Mouse (Mus musculus): ENCODE measurements around the gene Slc30a4.

The Slc30a4 gene

DNA sequence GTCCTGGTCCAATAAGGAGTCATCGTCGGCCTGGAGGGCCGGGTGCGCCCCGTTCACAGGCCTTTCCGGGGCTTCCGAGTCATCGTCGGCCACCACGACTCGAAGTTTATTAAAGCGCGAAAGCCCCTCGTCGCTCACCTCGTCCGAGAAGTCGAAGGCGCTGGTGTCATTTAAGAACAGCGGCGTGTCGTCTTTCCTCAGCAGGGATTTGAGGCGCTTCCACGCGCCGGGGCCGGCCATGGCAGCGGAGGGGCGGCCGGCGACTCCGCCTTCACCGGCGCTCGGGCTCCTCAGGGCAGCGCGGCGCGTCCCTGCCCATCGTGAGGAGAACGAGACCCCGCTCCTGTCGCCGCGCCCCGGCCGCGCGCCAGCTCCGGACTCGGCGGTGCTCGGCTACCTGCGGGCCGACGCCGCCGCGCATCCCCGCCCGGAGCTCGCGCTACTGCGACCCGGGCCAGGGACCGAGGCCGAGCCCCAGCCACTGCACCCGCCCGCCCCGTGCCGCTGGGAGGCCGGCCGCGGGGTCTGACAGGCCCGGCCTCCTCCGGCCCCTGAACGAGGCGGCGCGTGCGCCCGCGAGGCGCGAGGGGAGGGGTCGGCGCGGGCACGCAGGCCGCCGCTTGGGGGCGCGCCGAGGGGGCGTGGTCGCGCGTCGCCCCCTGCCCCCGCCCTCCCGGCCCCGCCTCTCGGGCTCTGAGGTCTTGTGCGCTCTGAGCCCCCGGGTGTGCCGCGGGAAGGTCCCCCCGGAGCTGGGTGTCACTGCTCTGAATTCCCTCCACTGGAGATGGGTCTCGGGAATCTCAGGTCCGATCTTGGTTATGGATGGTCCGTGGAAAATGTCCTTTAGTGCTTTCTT, at the start of gene Slc30a4:
TSS of gene Slc30a4 (minus strand) at position 483 of the 856 bp plus-strand sequence.
- peak; percentile 79 for DNase-seq (ENCODE audit: extremely low read depth, insufficient read length, low spot score)

DNA sequence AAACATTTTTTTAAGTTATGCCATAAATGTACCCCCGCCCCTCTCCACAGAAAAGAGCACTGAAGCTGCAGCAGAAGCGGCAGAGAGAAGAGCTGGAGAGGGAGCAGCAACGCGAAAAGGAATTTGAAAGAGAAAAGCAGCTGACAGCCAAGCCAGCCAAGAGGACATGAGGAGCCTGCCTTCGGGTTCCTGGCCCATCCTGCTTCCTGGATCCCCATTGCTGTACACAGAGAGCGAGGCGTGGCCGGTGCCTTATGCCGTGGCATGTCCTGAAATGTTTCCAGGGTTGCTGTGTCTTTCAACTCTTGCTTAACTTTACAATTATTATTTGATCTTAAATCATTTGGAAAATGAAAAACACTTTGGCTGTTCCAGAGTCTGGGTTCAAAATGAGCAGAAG, 44.0 kb upstream of the Slc30a4 start:
- DNase-seq (ENCODE audit: extremely low read depth, insufficient read length, low spot score) = no peak

DNA sequence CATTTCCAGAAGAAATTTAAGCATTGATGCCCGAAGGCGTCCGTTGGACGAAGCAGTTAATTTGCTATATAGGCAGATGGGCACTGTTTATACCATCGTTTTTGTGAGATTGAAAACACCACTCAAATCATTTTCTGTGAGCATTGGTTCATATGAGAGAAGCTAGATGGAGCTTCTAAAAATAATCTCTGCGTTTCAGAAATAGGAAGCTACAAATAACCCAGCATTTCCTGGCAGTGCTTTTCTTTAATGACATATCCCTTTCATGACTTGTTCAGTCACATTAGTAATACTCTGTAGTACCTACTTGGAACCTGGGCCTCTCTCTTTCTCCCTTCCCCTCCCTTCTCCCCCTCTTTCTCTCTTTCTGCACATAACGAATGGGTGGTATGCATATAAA, 36.6 kb upstream of the Slc30a4 start:
- DNase-seq (ENCODE audit: extremely low read depth, insufficient read length, low spot score) = no peak

DNA sequence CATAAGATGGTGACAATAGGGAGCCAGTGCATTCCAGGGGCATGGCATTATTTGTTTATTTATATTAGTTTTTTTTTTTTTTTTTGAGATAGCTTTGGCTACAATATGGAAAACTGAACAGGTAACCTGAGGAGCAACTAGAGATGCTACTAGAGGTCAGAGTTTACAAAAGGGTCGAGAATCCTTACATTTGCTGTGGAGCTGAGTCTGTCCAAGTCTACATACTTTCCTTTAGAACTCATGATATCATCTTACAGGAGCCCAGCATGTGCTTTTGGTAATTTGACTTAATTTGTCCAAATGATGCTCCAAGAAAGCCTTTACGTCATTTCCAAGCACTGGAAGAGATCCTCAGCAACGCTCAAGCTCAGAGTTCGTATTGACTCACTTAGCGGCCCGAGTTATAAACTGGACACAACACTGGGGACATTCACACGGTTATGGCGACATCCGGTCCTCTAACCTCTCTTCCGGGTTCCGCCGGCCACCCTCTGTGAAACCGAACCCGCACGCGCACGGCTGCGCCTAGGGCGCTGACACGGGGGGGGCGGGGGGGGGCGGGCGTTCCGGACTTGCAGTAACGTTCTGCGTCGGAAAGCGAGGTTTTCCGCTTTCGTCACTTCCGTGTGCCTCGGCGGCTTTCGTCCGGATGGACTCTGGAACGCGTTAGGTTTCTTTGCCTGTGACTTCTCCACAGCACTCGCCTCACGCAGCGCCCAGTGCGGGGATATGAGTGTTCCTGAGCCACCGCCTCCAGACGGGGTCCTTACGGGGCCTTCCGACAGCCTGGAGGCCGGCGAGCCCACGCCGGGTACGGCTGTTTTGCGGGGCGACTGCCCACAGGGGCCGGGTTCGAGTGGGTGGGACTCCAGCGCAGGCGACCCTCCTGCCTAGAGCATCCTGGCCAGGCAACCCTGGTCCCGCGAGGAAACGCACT, 35.7 kb upstream of the Slc30a4 start, which contains the start of gene Bloc1s6:
TSS of gene Bloc1s6 (plus strand) at position 610 of the 937 bp plus-strand sequence.
- peak; percentile 89 for DNase-seq (ENCODE audit: extremely low read depth, insufficient read length, low spot score)

DNA sequence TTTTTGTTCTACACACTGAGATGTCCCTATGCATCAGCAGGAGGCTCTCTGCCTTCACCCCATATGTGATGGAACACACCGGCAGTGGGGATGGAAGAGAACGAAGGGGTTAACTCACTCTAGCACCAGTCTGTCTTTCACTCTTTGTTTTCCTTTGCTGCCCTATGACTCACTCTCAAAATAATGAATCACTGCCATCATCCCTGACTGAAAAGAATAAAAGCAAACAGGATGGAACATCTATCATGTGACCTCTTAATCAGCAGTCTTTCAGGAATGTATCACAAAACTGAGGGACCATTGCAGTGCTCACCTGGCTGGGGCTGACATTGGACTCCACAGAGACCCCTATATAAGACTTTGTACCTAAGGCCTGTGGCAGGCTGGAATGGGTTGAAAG, 29.0 kb upstream of the Slc30a4 start:
- peak; percentile 71 for DNase-seq (ENCODE audit: extremely low read depth, insufficient read length, low spot score)

DNA sequence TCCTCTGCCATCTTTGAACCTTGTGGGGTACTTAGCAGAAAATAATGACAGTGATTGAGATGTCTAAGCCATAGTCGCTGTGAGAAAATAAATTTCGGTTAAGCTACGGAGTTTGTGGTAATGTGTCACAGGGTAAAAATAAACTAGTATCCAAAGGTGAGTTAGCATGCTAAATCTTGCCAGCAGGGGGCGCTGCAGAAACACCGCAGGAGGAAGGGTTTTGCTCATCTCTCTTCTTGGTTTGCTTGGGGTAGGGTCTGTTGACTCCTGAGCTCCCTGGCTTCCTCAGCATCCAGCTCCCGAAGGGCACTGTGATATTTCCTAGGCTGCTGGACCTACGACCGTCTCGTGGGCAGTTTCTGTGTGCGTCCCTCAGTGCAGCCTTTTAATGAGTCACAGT, 23.1 kb upstream of the Slc30a4 start:
- peak; percentile 33 for DNase-seq (ENCODE audit: extremely low read depth, insufficient read length, low spot score)

DNA sequence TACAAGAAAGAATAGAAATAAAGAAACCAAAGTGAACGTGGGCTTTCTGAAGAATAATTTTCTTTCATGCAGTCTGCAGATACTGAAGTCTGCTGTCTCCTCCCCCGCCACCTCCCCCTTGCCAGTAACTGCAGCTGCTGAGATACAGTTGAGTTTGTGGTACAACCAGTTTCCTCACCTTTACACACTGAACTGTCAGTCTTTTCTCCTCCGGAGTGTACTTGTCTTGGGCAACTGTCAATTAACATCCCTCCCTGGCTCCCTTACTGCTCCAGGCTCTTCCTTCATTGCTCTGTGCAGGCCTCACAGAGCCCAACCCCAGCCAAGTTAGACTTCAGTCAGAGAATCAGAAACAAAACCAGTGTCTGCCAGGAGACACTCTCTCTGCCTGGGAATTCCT, 18.1 kb upstream of the Slc30a4 start:
- no peak for DNase-seq (ENCODE audit: extremely low read depth, insufficient read length, low spot score)

DNA sequence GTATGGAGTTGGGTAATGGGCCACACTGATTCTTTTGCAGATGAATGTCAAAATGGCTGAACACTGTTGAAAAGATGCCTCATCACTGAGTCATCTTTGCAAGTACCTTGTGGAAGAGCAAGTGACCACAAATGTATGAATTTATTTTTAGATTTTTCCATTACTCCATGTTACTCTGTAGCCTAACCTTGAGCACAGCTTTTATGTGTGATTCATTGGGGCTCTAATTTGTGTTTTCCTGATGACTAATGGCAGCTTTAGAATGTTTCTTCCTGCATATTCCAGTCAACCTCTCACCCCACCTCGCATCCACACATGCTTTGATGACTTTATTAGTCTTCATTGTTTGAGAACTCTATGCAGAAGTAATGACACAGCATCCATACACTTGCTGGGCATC, 16.8 kb upstream of the Slc30a4 start:
- peak; percentile 83 for DNase-seq (ENCODE audit: extremely low read depth, insufficient read length, low spot score)

DNA sequence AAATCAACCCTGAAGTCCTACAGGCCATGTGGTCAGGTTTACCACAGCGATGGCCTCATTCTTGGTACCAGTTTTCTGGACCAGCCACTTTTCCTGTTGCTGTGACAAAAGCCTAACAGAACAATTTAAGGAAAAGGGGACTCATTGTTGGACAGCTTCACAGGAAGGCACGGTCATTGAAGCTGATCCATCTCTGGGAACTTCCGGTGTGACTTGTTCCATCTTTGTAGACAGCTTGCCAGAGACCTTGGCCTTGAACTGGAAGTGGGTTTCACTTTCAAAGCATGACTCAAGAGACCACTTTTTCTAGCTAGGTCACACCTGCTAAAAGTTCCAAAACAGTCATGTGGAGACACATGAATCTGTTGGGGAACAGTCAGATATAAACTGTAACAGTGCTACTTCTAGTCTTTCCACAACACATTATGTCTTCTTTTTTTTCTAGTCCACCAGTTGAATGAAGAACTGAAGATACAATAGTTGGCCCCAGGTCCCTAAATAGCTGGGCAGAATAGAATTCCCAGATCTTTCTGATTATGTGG, 13.9 kb upstream of the Slc30a4 start:
- DNase-seq (ENCODE audit: extremely low read depth, insufficient read length, low spot score) = peak; percentile 74

DNA sequence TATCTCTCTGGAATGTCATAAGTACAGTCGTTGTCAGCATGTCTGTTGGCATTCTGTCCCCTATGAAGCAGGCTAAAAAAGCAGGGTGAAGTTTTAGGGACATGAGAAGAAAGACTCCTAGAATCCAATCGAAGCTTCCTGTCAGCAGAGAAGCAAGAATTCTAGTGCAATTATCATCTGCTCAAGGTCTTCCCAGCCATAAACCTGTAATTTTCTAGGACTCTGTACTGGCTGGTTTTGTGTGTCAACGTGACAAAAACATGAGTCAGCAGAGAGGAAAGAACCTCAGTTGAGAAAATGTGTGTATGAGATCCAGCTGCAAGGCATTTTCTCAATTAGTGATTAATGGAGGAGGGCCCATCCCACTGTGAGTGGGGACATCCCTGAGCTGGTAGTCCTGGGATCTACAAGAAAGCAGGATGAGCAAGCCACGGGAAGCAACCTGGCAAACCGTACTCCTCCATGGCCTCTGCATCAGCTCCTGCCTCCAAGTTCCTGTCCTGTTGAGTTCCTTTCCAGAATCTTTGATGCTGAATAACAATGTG, 12.8 kb upstream of the Slc30a4 start:
- no peak for DNase-seq (ENCODE audit: extremely low read depth, insufficient read length, low spot score)

DNA sequence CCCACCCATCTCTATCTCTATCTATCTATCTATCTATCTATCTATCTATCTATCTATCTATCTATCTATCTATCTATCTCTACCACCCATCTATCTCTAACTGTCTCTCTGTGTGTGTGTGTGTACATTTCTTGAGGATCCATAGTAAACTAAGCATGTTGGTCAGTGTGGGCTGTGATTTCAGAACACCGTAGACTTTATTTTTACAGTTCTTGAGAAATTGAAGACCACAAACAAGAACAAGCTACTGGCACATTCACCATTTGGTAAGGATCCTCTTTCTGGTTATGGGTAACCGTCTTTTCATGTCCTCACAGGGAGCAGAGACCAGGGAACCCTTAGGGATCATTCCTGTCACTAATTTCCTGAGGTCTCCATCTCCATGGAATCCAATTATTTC, 10.4 kb upstream of the Slc30a4 start:
- no peak for DNase-seq (ENCODE audit: extremely low read depth, insufficient read length, low spot score)

DNA sequence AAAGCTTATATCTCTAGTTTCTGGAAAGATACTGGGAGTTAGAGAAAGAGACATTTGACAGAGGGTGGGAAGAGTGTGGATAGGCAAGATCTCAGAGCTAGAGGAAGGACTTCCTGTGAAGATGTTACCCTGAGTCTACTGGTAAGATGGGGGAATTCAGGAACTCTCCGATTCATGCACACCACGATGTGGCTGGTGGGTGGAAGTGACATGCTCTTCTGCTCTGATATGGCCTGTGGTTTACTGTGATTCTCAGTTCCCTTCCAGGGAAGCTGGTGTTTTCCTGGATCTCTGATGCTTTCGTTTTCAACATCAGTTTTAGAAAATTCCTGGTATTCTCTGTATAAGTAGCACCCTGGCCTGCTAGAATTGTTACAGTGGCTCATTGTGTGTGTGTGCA, 9.4 kb upstream of the Slc30a4 start:
- DNase-seq (ENCODE audit: extremely low read depth, insufficient read length, low spot score) = no peak

DNA sequence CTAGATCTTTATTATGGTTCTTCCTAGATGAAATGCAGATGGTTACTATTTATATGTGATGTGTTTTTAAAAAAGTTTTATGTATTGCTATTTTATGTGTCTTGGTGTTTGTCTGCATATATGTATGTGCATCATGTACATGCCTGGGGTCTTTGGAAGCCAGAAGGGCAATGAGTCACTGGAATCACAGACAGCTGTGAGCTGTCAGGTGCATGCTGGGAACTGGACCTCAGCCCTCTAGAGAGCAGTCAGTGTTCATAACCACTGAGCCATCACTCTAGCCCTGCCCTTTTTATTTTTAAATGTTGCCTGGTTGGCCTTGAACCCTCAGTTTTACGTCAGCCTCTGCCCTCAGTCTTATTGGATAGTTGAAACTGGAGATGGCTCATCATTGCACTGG, 6.7 kb upstream of the Slc30a4 start:
- DNase-seq (ENCODE audit: extremely low read depth, insufficient read length, low spot score) = no peak

DNA sequence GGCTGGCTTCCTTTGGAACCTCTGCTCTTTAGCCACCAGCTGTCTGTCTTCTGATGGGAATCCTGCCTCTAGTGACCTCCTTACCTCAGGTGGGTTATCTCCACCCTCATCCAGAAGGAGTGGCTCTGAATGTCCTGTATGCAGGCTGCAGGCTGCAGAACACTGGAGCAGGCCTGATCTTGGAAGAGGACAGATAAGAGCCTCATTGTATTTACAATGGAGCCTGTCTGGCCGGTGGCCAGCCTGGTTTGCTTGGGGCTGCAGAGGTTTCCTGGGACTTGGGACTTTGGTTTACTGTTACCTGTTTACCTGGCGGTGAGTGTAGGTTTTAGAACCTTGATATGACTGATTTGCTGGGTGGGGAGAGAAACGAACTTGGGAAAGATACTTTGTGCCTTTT, 5.6 kb upstream of the Slc30a4 start:
- DNase-seq (ENCODE audit: extremely low read depth, insufficient read length, low spot score) = no peak

DNA sequence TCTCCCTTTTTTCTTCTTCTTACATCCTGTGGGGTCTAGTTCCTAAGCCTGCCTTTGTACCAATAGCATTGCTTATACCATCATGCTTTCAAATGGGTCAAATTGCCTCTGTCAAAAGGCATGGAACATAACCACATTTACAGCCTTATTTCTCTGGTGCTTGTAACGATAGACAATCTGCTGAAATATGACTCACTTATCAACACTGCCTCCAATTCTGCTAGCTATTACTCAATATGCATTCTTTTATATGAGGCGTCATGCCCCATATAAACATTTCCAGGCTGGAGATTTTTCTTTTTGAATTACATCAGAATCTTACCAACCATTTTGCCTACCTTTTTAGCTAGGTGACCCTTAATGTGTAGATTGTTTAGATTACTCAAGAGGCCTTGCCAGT, 2.1 kb upstream of the Slc30a4 start:
- peak; percentile 50 for DNase-seq (ENCODE audit: extremely low read depth, insufficient read length, low spot score)

DNA sequence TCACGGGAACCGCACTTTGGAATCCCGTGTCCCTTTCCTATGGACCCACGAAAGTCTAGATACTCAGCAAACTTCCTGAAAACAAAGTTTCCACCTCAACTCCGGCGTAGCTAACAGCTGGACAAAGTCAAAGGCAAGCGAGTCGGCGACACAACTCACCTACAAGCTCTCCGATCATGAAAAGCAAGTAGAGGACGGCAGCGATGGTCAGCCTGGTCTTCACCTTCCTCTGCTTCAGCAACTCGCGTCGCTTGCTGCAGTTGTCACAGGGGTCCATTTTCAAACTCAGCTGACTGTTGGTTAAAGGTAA, 637 bp downstream of the Slc30a4 start:
- DNase-seq (ENCODE audit: extremely low read depth, insufficient read length, low spot score) = no peak

DNA sequence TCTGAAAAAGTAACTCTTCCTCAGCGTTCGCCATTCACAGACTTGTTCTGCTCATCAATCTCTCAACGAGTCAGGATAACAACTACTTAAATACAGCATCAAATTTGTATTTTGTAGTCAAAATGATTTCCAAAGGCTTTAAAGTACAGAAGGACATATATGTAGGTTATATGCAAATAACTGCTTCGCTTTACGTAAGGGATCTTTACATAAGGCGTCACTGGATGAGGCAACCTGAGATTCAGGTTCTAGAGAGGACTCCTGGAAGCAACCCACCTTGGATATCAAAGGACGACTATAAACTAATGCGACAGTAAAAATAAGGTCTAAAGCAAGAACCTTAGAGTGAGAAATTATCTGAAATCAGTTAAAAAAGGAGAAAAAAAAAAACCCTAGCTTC, 1.5 kb downstream of the Slc30a4 start:
- no peak for DNase-seq (ENCODE audit: extremely low read depth, insufficient read length, low spot score)

DNA sequence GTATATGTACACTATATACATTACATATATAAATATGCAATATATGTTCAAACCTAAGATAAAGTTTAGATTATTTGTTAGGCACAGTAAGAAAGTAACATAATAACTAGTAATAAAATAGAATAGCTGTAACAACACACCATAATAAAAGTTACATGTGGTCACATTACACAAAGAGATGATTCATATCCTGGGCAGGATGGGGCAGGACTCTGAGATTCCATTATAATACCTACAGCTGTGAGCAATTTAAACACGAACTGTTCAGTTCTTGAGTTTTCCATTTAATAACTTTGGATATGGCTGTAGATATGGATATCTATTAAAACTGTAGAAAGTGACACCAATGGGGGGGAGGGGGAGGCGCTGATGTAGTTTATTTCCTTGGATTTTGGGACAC, 4.9 kb downstream of the Slc30a4 start:
- DNase-seq (ENCODE audit: extremely low read depth, insufficient read length, low spot score) = no peak

DNA sequence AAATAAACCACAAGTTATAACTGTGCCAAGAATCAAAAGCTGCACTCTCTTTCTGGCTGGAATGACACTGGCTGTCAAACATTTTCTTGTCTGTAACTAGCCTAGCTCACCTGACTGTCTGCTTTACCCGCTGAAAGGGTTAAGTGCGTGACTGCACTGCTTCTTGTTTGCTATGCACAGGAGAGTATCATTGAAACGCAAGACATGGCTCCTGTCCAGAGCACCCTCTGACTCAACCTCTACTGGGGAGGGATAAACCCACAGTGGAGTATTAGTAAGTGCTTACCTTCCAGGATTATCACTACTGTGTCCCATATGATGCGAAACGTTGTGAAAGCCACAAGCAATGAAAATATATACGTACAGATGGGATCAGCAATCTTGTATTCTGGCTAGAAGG, 15.8 kb downstream of the Slc30a4 start:
- DNase-seq (ENCODE audit: extremely low read depth, insufficient read length, low spot score) = peak; percentile 42

DNA sequence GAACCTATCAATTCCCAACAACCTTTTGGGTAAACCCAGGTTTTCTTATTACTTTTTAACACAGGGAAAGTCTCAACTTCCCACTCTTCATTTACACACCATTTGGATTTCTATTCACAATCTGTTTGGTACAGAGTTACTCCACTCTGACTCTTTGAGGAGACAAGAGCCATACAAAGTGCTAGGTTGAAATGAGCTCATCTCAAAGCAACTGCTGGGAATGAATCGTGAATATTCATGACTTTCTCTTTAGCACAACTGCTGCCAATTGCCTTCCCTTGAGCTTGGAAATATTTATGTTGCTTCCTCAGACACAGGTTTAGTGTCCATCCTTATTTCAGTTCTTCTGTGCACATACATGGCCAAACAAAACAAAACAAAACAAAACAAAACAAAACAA, 18.8 kb downstream of the Slc30a4 start:
- no peak for DNase-seq (ENCODE audit: extremely low read depth, insufficient read length, low spot score)

DNA sequence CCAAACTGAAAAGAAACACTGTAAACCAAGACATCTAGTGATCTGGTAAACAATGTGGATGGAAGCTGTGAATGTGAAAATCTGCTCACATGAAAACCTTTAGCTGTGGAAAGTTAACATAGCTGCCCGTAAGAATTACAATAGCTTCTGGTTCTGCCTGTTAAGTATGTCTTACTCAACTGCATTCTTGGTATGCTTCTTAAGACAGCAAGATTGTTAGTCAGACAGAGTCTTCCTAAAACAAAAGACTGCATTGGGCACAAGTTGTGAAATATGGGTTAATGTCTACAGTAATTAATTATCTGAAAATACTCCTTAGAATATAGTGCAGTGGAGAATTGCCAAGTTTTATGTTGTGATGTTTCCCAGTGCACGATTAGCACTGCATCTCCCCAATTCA, 19.9 kb downstream of the Slc30a4 start:
- DNase-seq (ENCODE audit: extremely low read depth, insufficient read length, low spot score) = no peak

Measured in 3134 (cell line).